Mouse (Mus musculus): ENCODE measurements around the gene Zfp266. TPM values are rescaled to one million over a fixed set of nuclear protein-coding genes. Genes with fewer than 3 reads are reported as not detected.

The Zfp266 gene
- polyA plus RNA-seq (2014; fragmentation: Illumina TruSeq; extraction: RNeasy Lipid Tissue Mini Kit (QIAGEN cat#74804); ENCODE audit: insufficient read depth, low read depth, low replicate concordance): 8.2 TPM

GRCm38 (mm10) chr9:20521306-20521957 lies at the start of gene Zfp266:
Gene Zfp266 (minus strand): TSS chr9:20521417.

GRCm38 (mm10) chr9:20492527-20493233 lies 28.5 kb downstream of the Zfp266 start, which contains the start of gene Zfp426:
Gene Zfp426 (minus strand): TSS chr9:20492746.

GRCm38 (mm10) chr9:20459377-20460317 lies 61.6 kb downstream of the Zfp266 start, which contains the start of gene Zfp26:
Gene Zfp26 (minus strand): TSS chr9:20460162.

Other genes starting within 250 kb of the Zfp266 start
- not detected for gene Olfr39, start 239.1 kb downstream of the Zfp266 start, polyA plus RNA-seq (2014; fragmentation: Illumina TruSeq; extraction: RNeasy Lipid Tissue Mini Kit (QIAGEN cat#74804); ENCODE audit: insufficient read depth, low read depth, low replicate concordance)
- gene Olfr873, start 222.9 kb downstream of the Zfp266 start, polyA plus RNA-seq (2014; fragmentation: Illumina TruSeq; extraction: RNeasy Lipid Tissue Mini Kit (QIAGEN cat#74804); ENCODE audit: insufficient read depth, low read depth, low replicate concordance): not detected
- not detected for gene Olfr18, start 185.3 kb downstream of the Zfp266 start, polyA plus RNA-seq (2014; fragmentation: Illumina TruSeq; extraction: RNeasy Lipid Tissue Mini Kit (QIAGEN cat#74804); ENCODE audit: insufficient read depth, low read depth, low replicate concordance)
- gene Zfp560, start 136.2 kb downstream of the Zfp266 start, polyA plus RNA-seq (2014; fragmentation: Illumina TruSeq; extraction: RNeasy Lipid Tissue Mini Kit (QIAGEN cat#74804); ENCODE audit: insufficient read depth, low read depth, low replicate concordance): 17.5 TPM
- 2.0 TPM for gene Zfp26, start 61.3 kb downstream of the Zfp266 start, polyA plus RNA-seq (2014; fragmentation: Illumina TruSeq; extraction: RNeasy Lipid Tissue Mini Kit (QIAGEN cat#74804); ENCODE audit: insufficient read depth, low read depth, low replicate concordance)
- 8.7 TPM for gene Zfp426, start 28.7 kb downstream of the Zfp266 start, polyA plus RNA-seq (2014; fragmentation: Illumina TruSeq; extraction: RNeasy Lipid Tissue Mini Kit (QIAGEN cat#74804); ENCODE audit: insufficient read depth, low read depth, low replicate concordance)
- gene Zfp846, start 59.9 kb upstream of the Zfp266 start, polyA plus RNA-seq (2014; fragmentation: Illumina TruSeq; extraction: RNeasy Lipid Tissue Mini Kit (QIAGEN cat#74804); ENCODE audit: insufficient read depth, low read depth, low replicate concordance): 3.5 TPM
- 615 TPM for gene Ubl5, start 121.5 kb upstream of the Zfp266 start, polyA plus RNA-seq (2014; fragmentation: Illumina TruSeq; extraction: RNeasy Lipid Tissue Mini Kit (QIAGEN cat#74804); ENCODE audit: insufficient read depth, low read depth, low replicate concordance)
- 13.3 TPM for gene Fbxl12, start 123.3 kb upstream of the Zfp266 start, polyA plus RNA-seq (2014; fragmentation: Illumina TruSeq; extraction: RNeasy Lipid Tissue Mini Kit (QIAGEN cat#74804); ENCODE audit: insufficient read depth, low read depth, low replicate concordance)
- gene Pin1, start 130.7 kb upstream of the Zfp266 start, polyA plus RNA-seq (2014; fragmentation: Illumina TruSeq; extraction: RNeasy Lipid Tissue Mini Kit (QIAGEN cat#74804); ENCODE audit: insufficient read depth, low read depth, low replicate concordance): 15.8 TPM
- gene Olfm2, start 224.9 kb upstream of the Zfp266 start, polyA plus RNA-seq (2014; fragmentation: Illumina TruSeq; extraction: RNeasy Lipid Tissue Mini Kit (QIAGEN cat#74804); ENCODE audit: insufficient read depth, low read depth, low replicate concordance): 4.6 TPM

All from lung, adult 10 weeks (tissue).